Mouse (Mus musculus) lung, postnatal 0 days (tissue): ENCODE results near the gene Dbr1.

Source experiments
- CTCF ChIP-seq: IDR thresholded peaks from 2 replicates; pipeline ENCODE4 v1.5.1; 2016; ENCODE audit warnings: antibody characterized with exemption, mild to moderate bottlenecking
- EP300 ChIP-seq: IDR thresholded peaks from 2 replicates; pipeline ENCODE4 v1.6.1; 2016; ENCODE audit warnings: antibody characterized with exemption, mild to moderate bottlenecking, control low read depth

- TF ChIP-seq CTCF (no peak), EP300 (no peak; the same call in 1 of the 2 replicates)
Measured at GRCm38 (mm10) chr9:99622966-99623365, 47.4 kb downstream of the Dbr1 start.
